In genomic region chr2:35558826-35559550, GRCm38 (mm10) we compare ENCODE assay signal across 7 mouse cellular contexts. TPM values are rescaled to one million over a fixed set of nuclear protein-coding genes. Genes with fewer than 3 reads are reported as not detected.
DNase-seq lines count a peak whose midpoint lies in the region; ATAC-seq and TF ChIP-seq lines count a peak whose summit lies in the region.

No protein-coding gene starts in this region.

- no peak overlapping the region for H3K4me3 ChIP-seq in kidney, postnatal 0 days (replicated peaks; ENCODE audit: low read depth, low read length)
- H3K4me3 ChIP-seq in cerebellum, adult 2 months (replicated peaks; ENCODE audit: insufficient read depth, low read depth, low read length): peak overlapping the region; percentile 51
- peak overlapping the region; percentile 25 for H3K4me3 ChIP-seq in embryonic facial prominence, embryonic 13.5 days
- H3K4me3 ChIP-seq in neural tube, embryonic 12.5 days: no peak overlapping the region

- peak overlapping the region; percentile 45 for H3K4me2 ChIP-seq in kidney, postnatal 0 days (ENCODE audit: low read length)
- peak overlapping the region; percentile 55 for H3K4me2 ChIP-seq in embryonic facial prominence, embryonic 13.5 days
- peak overlapping the region; percentile 36 for H3K4me2 ChIP-seq in neural tube, embryonic 12.5 days (replicated peaks)

- H3K27me3 ChIP-seq in kidney, postnatal 0 days (ENCODE audit: insufficient read depth, low read length): no peaks in the 10 kb centered on the region
- H3K27me3 ChIP-seq in cerebellum, adult 2 months (ENCODE audit: control insufficient read depth, insufficient read depth, low read length): no peaks in the 10 kb centered on the region
- no peaks in the 10 kb centered on the region for H3K27me3 ChIP-seq in embryonic facial prominence, embryonic 13.5 days
- no peaks in the 10 kb centered on the region for H3K27me3 ChIP-seq in neural tube, embryonic 12.5 days (replicated peaks)

- DNase-seq in kidney, postnatal 0 days (ENCODE audit: low spot score): peak; percentile 62
- no peak for DNase-seq in kidney, postnatal 25 days
- peak; percentile 72 to 76 for DNase-seq in cerebellum, adult 2 months
- no peak for DNase-seq in natural killer cell, adult 2 months (ENCODE audit: low spot score in 2 of 2)
- no peak for DNase-seq in gastrocnemius, postnatal 36 days

- H3K9me3 ChIP-seq in kidney, postnatal 0 days (replicated peaks; ENCODE audit: low read length): no peaks in the 10 kb centered on the region
- H3K9me3 ChIP-seq in embryonic facial prominence, embryonic 13.5 days: no peaks in the 10 kb centered on the region
- no peaks in the 10 kb centered on the region for H3K9me3 ChIP-seq in neural tube, embryonic 12.5 days

- peak overlapping the region; percentile 31; the same call in 1 of the 2 replicates for H3K9ac ChIP-seq in kidney, postnatal 0 days (ENCODE audit: low read depth, low read length)
- peak overlapping the region; percentile 66 for H3K9ac ChIP-seq in embryonic facial prominence, embryonic 13.5 days
- no peak overlapping the region for H3K9ac ChIP-seq in neural tube, embryonic 12.5 days

- TF ChIP-seq POLR2A in cerebellum, adult 2 months (IDR thresholded peaks at IDR 0.05; ENCODE audit: borderline replicate concordance, insufficient read depth, low read length): no peak

- WGBS in kidney, postnatal 0 days: 29% methylated on average over 4 of the region's 4 CpGs
- 42% methylated on average over 4 of the region's 4 CpGs for WGBS in cerebellum, adult 2 months
- whole genome bisulfite sequencing in embryonic facial prominence, embryonic 13.5 days: 35% methylated on average over 4 of the region's 4 CpGs
- WGBS in neural tube, embryonic 12.5 days: 67% methylated on average over 4 of the region's 4 CpGs

- peak overlapping the region; percentile 47; the same call in 1 of the 2 replicates for H3K27ac ChIP-seq in kidney, postnatal 0 days
- H3K27ac ChIP-seq in cerebellum, adult 2 months (ENCODE audit: insufficient read depth, low read length): peak overlapping the region; percentile 87
- H3K27ac ChIP-seq in embryonic facial prominence, embryonic 13.5 days: peak overlapping the region; percentile 90
- no peak overlapping the region for H3K27ac ChIP-seq in neural tube, embryonic 12.5 days

- ATAC-seq in kidney, postnatal 0 days (replicated peaks; ENCODE audit: low FRiP score, low read depth): no peak
- ATAC-seq in embryonic facial prominence, embryonic 13.5 days (ENCODE audit: insufficient number of reproducible peaks, insufficient read depth, low FRiP score, low TSS enrichment, low read depth): no peak
- ATAC-seq in neural tube, embryonic 12.5 days (ENCODE audit: low FRiP score, low read depth): no peak

- peaks cover 12% of the 10 kb centered on the region for H3K4me1 ChIP-seq in kidney, postnatal 0 days (replicated peaks; ENCODE audit: insufficient read depth, low read length)
- H3K4me1 ChIP-seq in cerebellum, adult 2 months (ENCODE audit: control insufficient read depth, insufficient read depth, low read length): peaks cover 41% of the 10 kb centered on the region
- H3K4me1 ChIP-seq in embryonic facial prominence, embryonic 13.5 days: peaks cover 41% of the 10 kb centered on the region
- peaks cover 24% of the 10 kb centered on the region for H3K4me1 ChIP-seq in neural tube, embryonic 12.5 days

- intact Hi-C loops in gastrocnemius, postnatal 36 days (cut with DNase I): no loop called here

- no peak for TF ChIP-seq CTCF in kidney, postnatal 0 days (IDR thresholded peaks at IDR 0.05; ENCODE audit: low read depth)
- no peak for TF ChIP-seq CTCF in cerebellum, adult 2 months (IDR thresholded peaks at IDR 0.05; ENCODE audit: borderline replicate concordance, insufficient read depth, low read depth, low read length)

- H3K36me3 ChIP-seq in kidney, postnatal 0 days (ENCODE audit: insufficient read depth, low read length): no peaks in the 10 kb centered on the region
- H3K36me3 ChIP-seq in embryonic facial prominence, embryonic 13.5 days: no peaks in the 10 kb centered on the region
- H3K36me3 ChIP-seq in neural tube, embryonic 12.5 days: no peaks in the 10 kb centered on the region

RNA-seq across cellular contexts. Expression of gene Dab2ip, which starts 0.9 kb away (rescaled TPM):
- polyA plus RNA-seq in kidney, postnatal 0 days (2015; fragmentation: Nextera tagmentation; extraction: Ambion mirVana): 36.5 and 41.4 TPM in 2 replicates
- polyA plus RNA-seq in cerebellum, adult 2 months (2012; rRNA removed): 136 and 171 TPM in 2 replicates
- polyA plus RNA-seq in embryonic facial prominence, embryonic 13.5 days (2015; fragmentation: Nextera tagmentation; extraction: Ambion mirVana): 53.2 and 54.5 TPM in 2 replicates
- 65.7 and 77.7 TPM in 2 replicates for polyA plus RNA-seq in neural tube, embryonic 12.5 days (2016; fragmentation: Nextera tagmentation; extraction: Ambion mirVana)
- total RNA-seq in gastrocnemius, postnatal 36 days (2021): 10 to 100 TPM; 37.6 to 46.5 TPM

Comparison
In these comparisons a context has a peak if more than half of its experiments do, and no peak if none do; other contexts are left out.
1. DNase-seq: peak in kidney, postnatal 0 days (single experiment) and cerebellum, adult 2 months (2 of 2); none in kidney, postnatal 25 days (0 of 2), natural killer cell, adult 2 months (0 of 2) and gastrocnemius, postnatal 36 days (0 of 2).
2. H3K4me3 ChIP-seq: peak in cerebellum, adult 2 months (single experiment) and embryonic facial prominence, embryonic 13.5 days (single experiment); none in kidney, postnatal 0 days (single experiment) and neural tube, embryonic 12.5 days (single experiment).
3. Peak in every context shown above with its lines, with median percentiles within 50 percentile points of each other: H3K4me2 ChIP-seq.